Mouse (Mus musculus) hindbrain, embryonic 10.5 days (tissue): ENCODE measurements around the gene Gbp9. TPM values are rescaled to one million over a fixed set of nuclear protein-coding genes. Genes with fewer than 3 reads are reported as not detected.
"Not testable (repeated sequence)": the region's sequence is repeated elsewhere in the genome, so short reads cannot be mapped to it uniquely, and the experiment has no call there.

ENCODE experiments used
- DNase-seq: peaks from one replicate; pipeline ENCODE4 v3.0.0-alpha.2; 2017; ENCODE audit warnings: low spot score
- H3K27ac ChIP-seq: fragments of 300-500 bp; sonication (generic); 2 replicates; pipeline ENCODE4 v1.5.1; 2016; ENCODE audit warnings: mild to moderate bottlenecking, moderate library complexity
- H3K27me3 ChIP-seq: fragments of 300-500 bp; sonication (generic); 2 replicates; pipeline ENCODE4 v1.6.1; 2016; ENCODE audit warnings: mild to moderate bottlenecking; ENCODE audit not compliant: poor library complexity, insufficient read depth, severe bottlenecking
- H3K36me3 ChIP-seq: fragments of 300-500 bp; sonication (generic); 2 replicates; pipeline ENCODE4 v1.6.1; 2016; ENCODE audit warnings: mild to moderate bottlenecking, moderate library complexity
- H3K4me1 ChIP-seq: fragments of 300-500 bp; sonication (generic); replicated peaks from 2 replicates; pipeline ENCODE4 v1.6.1; 2016; ENCODE audit warnings: mild to moderate bottlenecking
- H3K4me3 ChIP-seq: fragments of 300-500 bp; sonication (generic); 2 replicates; pipeline ENCODE4 v1.5.1; 2016; ENCODE audit warnings: mild to moderate bottlenecking, moderate library complexity
- H3K9me3 ChIP-seq: fragments of 300-500 bp; sonication (generic); 2 replicates; pipeline ENCODE4 v1.6.1; 2016; ENCODE audit warnings: mild to moderate bottlenecking, moderate library complexity
- WGBS: fragments of 180-500 bp; shearing (Covaris S2); methylation state at CpG from one replicate; pipeline ENCODE4 v1.1.7; 2016; 5-methylcytosine and 5-hydroxymethylcytosine counted together
- polyA plus RNA-seq: library from polyadenylated mRNA; unstranded; fragments of >200 nt; fragmentation: Nextera tagmentation; extraction: Ambion mirVana; gene quantifications from 2 replicates; pipeline ENCODE4 v1.2.1, GENCODE M21; 2016

The Gbp9 gene
- polyA plus RNA-seq, 1 experiment from 2014 or later = 0.78 TPM

- Histone ChIP-seq H3K4me1 (peaks cover 5% of the 10 kb centered on the region), H3K27ac (no peak overlapping the region)
Measured at GRCm38 (mm10) chr5:105113656-105114055, 25.7 kb downstream of the Gbp9 start.

GRCm38 (mm10) chr5:105110271-105110852, 29.0 kb downstream of the Gbp9 start:
- 16% methylated on average over 4 of the region's 4 CpGs for WGBS
- not testable (repeated sequence) for H3K27me3 ChIP-seq

More at GRCm38 (mm10) chr5:105113656-105114055, 25.7 kb downstream of the Gbp9 start:
- no peak overlapping the region for H3K4me3 ChIP-seq
- WGBS = 91% methylated on average over 5 of the region's 5 CpGs
- no peak for DNase-seq
- no peaks in the 10 kb centered on the region for H3K9me3 ChIP-seq
- H3K36me3 ChIP-seq = no peaks in the 10 kb centered on the region
- H3K27me3 ChIP-seq = no peaks in the 10 kb centered on the region

GRCm38 (mm10) chr5:105109775-105110174, 29.6 kb downstream of the Gbp9 start:
- peak; percentile 9 for DNase-seq
- not testable (repeated sequence) for H3K36me3 ChIP-seq, H3K4me1 ChIP-seq, H3K27me3 ChIP-seq, H3K4me3 ChIP-seq, H3K9me3 ChIP-seq
- WGBS = 29% methylated on average over 1 of the region's 1 CpGs
- peak overlapping the region; percentile 53; the same call in 1 of the 2 replicates for H3K27ac ChIP-seq

More at GRCm38 (mm10) chr5:105110271-105110852, 29.0 kb downstream of the Gbp9 start:
- not testable (repeated sequence) for H3K36me3 ChIP-seq, H3K4me1 ChIP-seq, H3K9me3 ChIP-seq, H3K4me3 ChIP-seq
- peak overlapping the region; percentile 29; the same call in 1 of the 2 replicates for H3K27ac ChIP-seq
- peak; percentile 24 for DNase-seq

GRCm38 (mm10) chr5:105105689-105106088, 33.6 kb downstream of the Gbp9 start:
- H3K27ac ChIP-seq, H3K36me3 ChIP-seq, H3K4me1 ChIP-seq, H3K9me3 ChIP-seq, DNase-seq, H3K4me3 ChIP-seq, H3K27me3 ChIP-seq: not testable (repeated sequence)
- WGBS = 79% methylated on average over 2 of the region's 2 CpGs

GRCm38 (mm10) chr5:105081900-105082299, 57.4 kb downstream of the Gbp9 start:
- Histone ChIP-seq H3K27ac (no peak overlapping the region), H3K4me1 (no peaks in the 10 kb centered on the region), H3K27me3 (no peaks in the 10 kb centered on the region), H3K9me3 (peaks cover 7% of the 10 kb centered on the region), H3K36me3 (no peaks in the 10 kb centered on the region), H3K4me3 (no peak overlapping the region)
- no peak for DNase-seq

GRCm38 (mm10) chr5:105068356-105068755, 71.0 kb downstream of the Gbp9 start:
- H3K36me3 ChIP-seq, H3K27ac ChIP-seq, H3K4me1 ChIP-seq, H3K4me3 ChIP-seq, DNase-seq, H3K27me3 ChIP-seq, H3K9me3 ChIP-seq: not testable (repeated sequence)

- H3K36me3 ChIP-seq, H3K9me3 ChIP-seq, H3K27me3 ChIP-seq, H3K4me1 ChIP-seq, H3K27ac ChIP-seq, DNase-seq, H3K4me3 ChIP-seq: not testable (repeated sequence)
- WGBS = 73% methylated on average over 2 of the region's 2 CpGs
Measured at GRCm38 (mm10) chr5:105064443-105064842, 74.9 kb downstream of the Gbp9 start.

- DNase-seq = no peak
- Histone ChIP-seq H3K4me1 (no peaks in the 10 kb centered on the region), H3K4me3 (no peak overlapping the region), H3K27me3 (no peaks in the 10 kb centered on the region), H3K9me3 (no peaks in the 10 kb centered on the region), H3K27ac (no peak overlapping the region), H3K36me3 (no peaks in the 10 kb centered on the region)
- WGBS = 60% methylated on average over 1 of the region's 1 CpGs
Measured at GRCm38 (mm10) chr5:105063321-105063720, 76.0 kb downstream of the Gbp9 start.

GRCm38 (mm10) chr5:105062403-105062802, 76.9 kb downstream of the Gbp9 start:
- WGBS = 74% methylated on average over 2 of the region's 2 CpGs
- not testable (repeated sequence) for H3K4me3 ChIP-seq, H3K9me3 ChIP-seq, H3K27ac ChIP-seq, H3K4me1 ChIP-seq, H3K36me3 ChIP-seq, H3K27me3 ChIP-seq, DNase-seq

- Histone ChIP-seq H3K4me1 (no peaks in the 10 kb centered on the region), H3K27ac (no peak overlapping the region), H3K27me3 (no peaks in the 10 kb centered on the region), H3K9me3 (no peaks in the 10 kb centered on the region), H3K4me3 (no peak overlapping the region), H3K36me3 (no peaks in the 10 kb centered on the region)
- WGBS = 98% methylated on average over 2 of the region's 2 CpGs
- no peak for DNase-seq
Measured at GRCm38 (mm10) chr5:105060224-105060623, 79.1 kb downstream of the Gbp9 start.

GRCm38 (mm10) chr5:105055279-105055678, 84.1 kb downstream of the Gbp9 start:
- no peaks in the 10 kb centered on the region for H3K27me3 ChIP-seq
- no peaks in the 10 kb centered on the region for H3K9me3 ChIP-seq
- no peak overlapping the region for H3K4me3 ChIP-seq
- WGBS = 91% methylated on average over 2 of the region's 2 CpGs
- H3K4me1 ChIP-seq = no peaks in the 10 kb centered on the region
- no peak overlapping the region for H3K27ac ChIP-seq
- no peak for DNase-seq
- no peaks in the 10 kb centered on the region for H3K36me3 ChIP-seq

- not testable (repeated sequence) for H3K27ac ChIP-seq
Measured at GRCm38 (mm10) chr5:105053471-105054169, 85.7 kb downstream of the Gbp9 start.

GRCm38 (mm10) chr5:105032362-105032761, 107.0 kb downstream of the Gbp9 start:
- H3K4me1 ChIP-seq = no peaks in the 10 kb centered on the region
- H3K9me3 ChIP-seq = no peaks in the 10 kb centered on the region
- WGBS = 83% methylated on average over 2 of the region's 2 CpGs
- H3K27me3 ChIP-seq = no peaks in the 10 kb centered on the region
- no peak overlapping the region for H3K27ac ChIP-seq
- H3K4me3 ChIP-seq = no peak overlapping the region
- no peak for DNase-seq
- H3K36me3 ChIP-seq = no peaks in the 10 kb centered on the region

More at GRCm38 (mm10) chr5:105053471-105054169, 85.7 kb downstream of the Gbp9 start:
- not testable (repeated sequence) for H3K4me3 ChIP-seq, H3K27me3 ChIP-seq, H3K9me3 ChIP-seq, H3K36me3 ChIP-seq, H3K4me1 ChIP-seq, DNase-seq
- 86% methylated on average over 1 of the region's 1 CpGs for WGBS
